ENCODE assay signal across 22 mouse cellular contexts in the genomic region with DNA sequence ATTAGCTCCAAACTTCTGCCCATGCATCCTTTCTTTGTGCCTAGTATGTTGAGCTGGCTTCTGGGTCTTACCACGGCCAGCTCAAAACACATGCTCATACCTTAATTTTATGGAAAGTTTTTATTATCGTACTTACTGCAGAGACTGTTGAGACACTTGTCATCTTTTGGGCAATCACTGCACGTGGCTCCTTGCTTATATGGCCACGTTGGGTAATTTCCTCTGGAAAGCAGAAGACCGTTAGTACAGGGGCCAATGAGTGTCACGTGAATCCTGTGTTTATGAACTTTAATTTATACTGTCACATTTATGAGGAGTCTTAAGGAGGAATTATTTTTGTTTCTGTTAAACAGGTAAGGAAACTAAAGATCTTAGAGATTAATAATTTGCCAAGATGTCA. TPM values are rescaled to one million over a fixed set of nuclear protein-coding genes. Genes with fewer than 3 reads are reported as not detected.
DNase-seq lines count a peak whose midpoint lies in the region; ATAC-seq and TF ChIP-seq lines count a peak whose summit lies in the region.
"Had no signal": no experiment of that assay in that cellular context is flagged by ENCODE, and none has a peak within 500 bp of the region (broad histone marks: within the 10 kb centered on the region; RNA-seq: fewer than 3 reads in every experiment).

No protein-coding gene starts in this region.

- no peaks in the 10 kb centered on the region for H3K4me1 ChIP-seq in lung, adult 2 months (ENCODE audit: control insufficient read depth, insufficient read depth, low read length)
- H3K4me1 ChIP-seq in bone marrow macrophage, adult 2 months (ENCODE audit: control insufficient read depth, insufficient read depth, low read length): peaks cover 33% of the 10 kb centered on the region
- H3K4me1 ChIP-seq in liver, postnatal 0 days (ENCODE audit: insufficient read depth): no peaks in the 10 kb centered on the region
- no peaks in the 10 kb centered on the region for H3K4me1 ChIP-seq in forebrain, embryonic 12.5 days
- H3K4me1 ChIP-seq in heart, embryonic 11.5 days (ENCODE audit: control insufficient read depth, insufficient read depth, low read length): no peaks in the 10 kb centered on the region
- H3K4me1 ChIP-seq: embryonic facial prominence, embryonic 10.5 days; heart, embryonic 12.5 days; hindbrain, embryonic 10.5 days had no signal

- 81% methylated on average over 6 of the region's 6 CpGs for WGBS in lung, adult 2 months
- 72% methylated on average over 6 of the region's 6 CpGs for WGBS in liver, postnatal 0 days (ENCODE audit: insufficient replicate concordance)
- 96% methylated on average over 6 of the region's 6 CpGs for WGBS in forebrain, embryonic 12.5 days
- WGBS in heart, embryonic 11.5 days (ENCODE audit: insufficient replicate concordance): 91% methylated on average over 6 of the region's 6 CpGs

- H3K27me3 ChIP-seq in liver, postnatal 0 days (ENCODE audit: insufficient read depth, low read length): no peaks in the 10 kb centered on the region
- no peaks in the 10 kb centered on the region for H3K27me3 ChIP-seq in forebrain, embryonic 12.5 days
- no peaks in the 10 kb centered on the region for H3K27me3 ChIP-seq in heart, embryonic 11.5 days (ENCODE audit: control insufficient read depth, insufficient read depth, low read length)
- H3K27me3 ChIP-seq: heart, embryonic 12.5 days had no signal

- no peak overlapping the region for H3K4me3 ChIP-seq in lung, adult 2 months (replicated peaks; ENCODE audit: extremely low read depth, low read depth, low read length)
- H3K4me3 ChIP-seq in bone marrow macrophage, adult 2 months (ENCODE audit: insufficient read depth, low read length): no peak overlapping the region
- no peak overlapping the region for H3K4me3 ChIP-seq in liver, postnatal 0 days (ENCODE audit: low read depth, low read length)
- H3K4me3 ChIP-seq in forebrain, embryonic 12.5 days (replicated peaks): no peak overlapping the region
- H3K4me3 ChIP-seq in heart, embryonic 11.5 days (ENCODE audit: low read depth, low read length): no peak overlapping the region
- H3K4me3 ChIP-seq: embryonic facial prominence, embryonic 10.5 days; heart, embryonic 12.5 days; hindbrain, embryonic 10.5 days had no signal

- ATAC-seq in liver, postnatal 0 days: peak; percentile 66
- peak; percentile 81 for ATAC-seq in monocyte, adult 5-6 weeks (replicated peaks; ENCODE audit: insufficient number of reproducible peaks, low FRiP score, low TSS enrichment, poor library complexity, severe bottlenecking)
- no peak for ATAC-seq in forebrain, embryonic 12.5 days (ENCODE audit: low FRiP score)
- ATAC-seq in heart, embryonic 11.5 days (replicated peaks; ENCODE audit: insufficient number of reproducible peaks, low FRiP score, low TSS enrichment): no peak
- ATAC-seq: CD4-positive, CD25-positive, alpha-beta regulatory T cell, adult 4 months; forebrain, embryonic 14.5 days had no signal

- TF ChIP-seq CTCF in lung, adult 2 months (IDR thresholded peaks at IDR 0.05; ENCODE audit: insufficient read depth, low read length): no peak
- TF ChIP-seq CTCF in bone marrow macrophage, adult 2 months (IDR thresholded peaks at IDR 0.05; ENCODE audit: low read depth, low read length): no peak
- TF ChIP-seq CTCF in liver, postnatal 0 days (IDR thresholded peaks at IDR 0.05; ENCODE audit: low read depth): no peak

- no peaks in the 10 kb centered on the region for H3K9me3 ChIP-seq in liver, postnatal 0 days (ENCODE audit: low read length)
- H3K9me3 ChIP-seq in forebrain, embryonic 12.5 days: no peaks in the 10 kb centered on the region
- no peaks in the 10 kb centered on the region for H3K9me3 ChIP-seq in heart, embryonic 11.5 days (replicated peaks; ENCODE audit: control insufficient read depth, low read length)
- H3K9me3 ChIP-seq: embryonic facial prominence, embryonic 10.5 days; G1E; heart, embryonic 12.5 days; hindbrain, embryonic 10.5 days had no signal

- peak; percentile 17 to 26 for DNase-seq in lung, adult 18-20 months
- DNase-seq in lung, adult 2 months: no peak
- no peak for DNase-seq in liver, postnatal 0 days
- DNase-seq in thymus, postnatal 25 days: no peak
- DNase-seq: adrenal gland, postnatal 10 days; B cell, adult 2 months; cerebellum, adult 18-20 months; cerebellum, adult 9-11 months; cerebellum, postnatal 36 days; gastrocnemius, postnatal 36 days; heart, adult 18-20 months had no signal

- H3K27ac ChIP-seq in bone marrow macrophage, adult 2 months (ENCODE audit: insufficient read depth, low read depth, low read length): peak overlapping the region; percentile 95
- H3K27ac ChIP-seq in liver, postnatal 0 days (ENCODE audit: low read depth): no peak overlapping the region
- no peak overlapping the region for H3K27ac ChIP-seq in forebrain, embryonic 12.5 days
- no peak overlapping the region for H3K27ac ChIP-seq in heart, embryonic 11.5 days (ENCODE audit: low read depth, low read length)
- H3K27ac ChIP-seq: embryonic facial prominence, embryonic 10.5 days; hindbrain, embryonic 10.5 days; hindbrain, embryonic 14.5 days had no signal

- TF ChIP-seq POLR2A in lung, adult 2 months (IDR thresholded peaks at IDR 0.05; ENCODE audit: borderline replicate concordance, extremely low read depth, low read depth, low read length): no peak
- TF ChIP-seq POLR2A in bone marrow macrophage, adult 2 months (IDR thresholded peaks at IDR 0.05; ENCODE audit: borderline replicate concordance, low read depth, low read length): no peak

- peak; percentile 52; the same call in 1 of the 2 replicates for TF ChIP-seq EP300 in liver, postnatal 0 days (IDR thresholded peaks at IDR 0.05; ENCODE audit: low read depth)

- H3K36me3 ChIP-seq in liver, postnatal 0 days (replicated peaks; ENCODE audit: insufficient read depth, low read length): peaks cover 46% of the 10 kb centered on the region
- H3K36me3 ChIP-seq in forebrain, embryonic 12.5 days (replicated peaks): peaks cover 48% of the 10 kb centered on the region
- H3K36me3 ChIP-seq in heart, embryonic 11.5 days (ENCODE audit: control insufficient read depth, insufficient read depth, low read length): peaks cover 22% of the 10 kb centered on the region

- H3K9ac ChIP-seq in liver, postnatal 0 days (replicated peaks): no peak overlapping the region
- no peak overlapping the region for H3K9ac ChIP-seq in forebrain, embryonic 12.5 days
- no peak overlapping the region for H3K9ac ChIP-seq in heart, embryonic 11.5 days (ENCODE audit: low read depth, low read length)
- H3K9ac ChIP-seq: heart, embryonic 12.5 days; hindbrain, embryonic 14.5 days had no signal

- H3K4me2 ChIP-seq in liver, postnatal 0 days (ENCODE audit: low read depth, low read length): no peak overlapping the region
- H3K4me2 ChIP-seq in forebrain, embryonic 12.5 days: no peak overlapping the region
- no peak overlapping the region for H3K4me2 ChIP-seq in heart, embryonic 11.5 days
- H3K4me2 ChIP-seq: heart, embryonic 12.5 days; hindbrain, embryonic 14.5 days had no signal

RNA-seq across cellular contexts. Expression of a gene that starts 14.0 kb away (rescaled TPM):
- polyA plus RNA-seq in lung, adult 2 months (2012; rRNA removed): 4.9 and 6.3 TPM in 2 replicates
- polyA plus RNA-seq in bone marrow macrophage, adult 2 months (2012; ENCODE audit: insufficient read depth, insufficient read length, missing spikeins): 16.8 and 19.4 TPM in 2 replicates
- polyA plus RNA-seq in liver, postnatal 0 days (2015; fragmentation: Nextera tagmentation; extraction: Ambion mirVana): 11.2 and 11.6 TPM in 2 replicates
- total RNA-seq in monocyte, adult 5-6 weeks (2017): 29.9 to 37.7 TPM (median 33.8 TPM) in 3 replicates
- polyA plus RNA-seq in forebrain, embryonic 12.5 days (2016; fragmentation: Nextera tagmentation; extraction: Ambion mirVana): 59.1 and 61.2 TPM in 2 replicates
- 35.4 and 35.6 TPM in 2 replicates for polyA plus RNA-seq in heart, embryonic 11.5 days (2014; fragmentation: Nextera tagmentation; extraction: Ambion mirVana)

RNA-seq across cellular contexts. Expression of a gene that starts 16.0 kb away (rescaled TPM):
- polyA plus RNA-seq in lung, adult 2 months (2012; rRNA removed): 10.6 and 16.1 TPM in 2 replicates
- 788 and 790 TPM in 2 replicates for polyA plus RNA-seq in bone marrow macrophage, adult 2 months (2012; ENCODE audit: insufficient read depth, insufficient read length, missing spikeins)
- polyA plus RNA-seq in liver, postnatal 0 days (2015; fragmentation: Nextera tagmentation; extraction: Ambion mirVana): 9.2 and 9.9 TPM in 2 replicates
- 136 to 239 TPM (median 213 TPM) in 3 replicates for total RNA-seq in monocyte, adult 5-6 weeks (2017)
- 0.44 and 1.0 TPM in 2 replicates for polyA plus RNA-seq in forebrain, embryonic 12.5 days (2016; fragmentation: Nextera tagmentation; extraction: Ambion mirVana)
- 1.5 and 2.1 TPM in 2 replicates for polyA plus RNA-seq in heart, embryonic 11.5 days (2014; fragmentation: Nextera tagmentation; extraction: Ambion mirVana)
- total RNA-seq: gastrocnemius, postnatal 36 days had no signal

Comparison
In these comparisons a context has a peak if more than half of its experiments do, and no peak if none do; other contexts are left out.
1. DNase-seq: peak in lung, adult 18-20 months (2 of 2); none in lung, adult 2 months (single experiment), liver, postnatal 0 days (single experiment) and thymus, postnatal 25 days (single experiment).
2. ATAC-seq: peak in liver, postnatal 0 days (single experiment) and monocyte, adult 5-6 weeks (single experiment); none in forebrain, embryonic 12.5 days (single experiment) and heart, embryonic 11.5 days (single experiment).
3. RNA of a gene that starts 16.0 kb away (polyA plus RNA-seq): 788 to 790 TPM in bone marrow macrophage, adult 2 months; 10.6 to 16.1 TPM in lung, adult 2 months, 9.2 to 9.9 TPM in liver, postnatal 0 days, 1.5 to 2.1 TPM in heart, embryonic 11.5 days and 0.44 to 1.0 TPM in forebrain, embryonic 12.5 days; every median in the first group is over 10 times any median in the second.